Mouse (Mus musculus): ENCODE data around the gene Shroom3.
"Not testable (repeated sequence)": the region's sequence is repeated elsewhere in the genome, so short reads cannot be mapped to it uniquely, and the experiment has no call there.

Gene Shroom3

DNA sequence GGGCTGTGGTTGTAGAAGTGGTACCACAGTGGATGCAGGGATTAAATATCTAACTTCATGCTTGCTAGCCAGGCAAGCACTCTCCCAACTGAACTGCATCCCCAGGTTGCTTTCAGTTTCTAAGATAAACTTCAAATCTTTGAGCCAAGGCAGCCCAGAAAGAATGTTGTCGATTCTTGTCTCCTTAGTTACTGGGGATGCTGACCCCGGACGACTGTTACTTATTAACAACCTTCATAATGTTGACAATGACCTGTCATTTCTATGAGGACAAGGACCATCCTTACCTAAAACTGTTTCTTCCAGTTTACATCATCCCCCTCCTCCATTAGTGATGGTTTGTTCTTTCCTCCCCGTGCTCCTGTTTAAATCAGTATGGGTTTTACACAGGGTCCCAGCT, 210.0 kb downstream of the Shroom3 start:
- DNase-seq (ENCODE audit: low read depth, low spot score): no peak

DNA sequence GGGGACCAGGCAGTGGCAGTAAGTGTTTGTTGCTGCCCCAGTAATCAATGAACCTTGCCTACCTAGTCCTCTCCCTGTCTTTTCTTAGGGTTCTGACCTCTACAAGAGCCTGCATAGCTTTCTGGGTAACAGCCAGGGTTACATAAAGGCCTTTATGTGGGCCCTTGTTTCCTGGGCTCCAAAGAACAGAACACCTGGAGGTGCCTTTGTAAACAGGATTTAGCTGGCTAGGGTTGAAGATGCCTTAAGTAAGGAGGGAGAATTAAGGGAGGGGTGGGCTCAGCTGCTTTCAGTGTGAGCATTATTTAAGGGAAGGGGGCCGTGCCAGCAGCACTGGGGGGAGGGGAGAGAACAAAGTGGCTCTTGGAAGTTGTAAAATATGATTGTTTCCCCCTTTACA, 210.5 kb downstream of the Shroom3 start:
- DNase-seq (ENCODE audit: low read depth, low spot score): no peak

DNA sequence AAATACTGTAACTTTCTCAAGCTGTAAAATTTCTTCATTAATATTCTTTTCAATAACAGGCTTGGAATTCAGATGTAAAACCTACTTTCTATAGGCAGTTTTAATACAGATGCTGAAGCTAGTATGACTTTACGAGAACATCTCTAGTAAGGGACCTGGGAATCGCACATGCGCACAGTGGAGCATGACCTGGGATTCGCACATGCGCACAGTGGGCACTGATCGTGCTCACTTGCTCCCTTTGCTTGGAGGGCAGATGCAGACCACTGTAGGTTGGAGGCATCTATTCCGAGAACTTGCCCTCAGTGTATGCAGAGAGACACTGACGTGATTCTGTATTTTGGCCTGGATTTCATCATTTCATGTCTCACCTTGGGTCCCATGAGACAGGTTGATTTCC, 212.6 kb downstream of the Shroom3 start:
- DNase-seq (ENCODE audit: low read depth, low spot score): no peak

DNA sequence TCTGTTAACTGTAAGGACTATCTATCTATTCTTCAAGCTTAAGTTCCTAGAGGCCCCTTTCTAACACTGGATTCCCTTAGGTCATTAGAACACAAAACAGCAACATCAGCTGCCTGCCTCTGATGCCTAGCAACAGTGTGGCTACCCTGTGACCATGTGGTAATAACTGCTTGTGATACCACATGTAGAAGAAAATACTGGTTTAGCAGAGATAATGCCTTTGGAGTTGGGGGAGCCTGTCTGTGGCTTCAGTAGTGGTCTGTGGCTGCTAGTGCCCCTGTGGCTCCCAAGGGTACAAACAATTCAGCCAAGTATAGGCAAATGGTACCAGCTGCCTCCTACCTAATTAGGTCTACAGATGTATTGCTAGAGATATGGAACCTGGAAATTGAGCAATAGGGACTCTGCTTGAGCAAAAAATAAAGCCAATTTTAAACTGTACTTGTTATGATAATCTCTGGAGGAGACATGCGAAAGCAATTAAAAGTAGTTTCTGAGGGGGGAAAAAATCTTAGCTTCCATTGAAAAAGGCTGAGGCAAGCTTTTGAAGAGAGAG, 213.6 kb downstream of the Shroom3 start:
- no peak for DNase-seq (ENCODE audit: low read depth, low spot score)

DNA sequence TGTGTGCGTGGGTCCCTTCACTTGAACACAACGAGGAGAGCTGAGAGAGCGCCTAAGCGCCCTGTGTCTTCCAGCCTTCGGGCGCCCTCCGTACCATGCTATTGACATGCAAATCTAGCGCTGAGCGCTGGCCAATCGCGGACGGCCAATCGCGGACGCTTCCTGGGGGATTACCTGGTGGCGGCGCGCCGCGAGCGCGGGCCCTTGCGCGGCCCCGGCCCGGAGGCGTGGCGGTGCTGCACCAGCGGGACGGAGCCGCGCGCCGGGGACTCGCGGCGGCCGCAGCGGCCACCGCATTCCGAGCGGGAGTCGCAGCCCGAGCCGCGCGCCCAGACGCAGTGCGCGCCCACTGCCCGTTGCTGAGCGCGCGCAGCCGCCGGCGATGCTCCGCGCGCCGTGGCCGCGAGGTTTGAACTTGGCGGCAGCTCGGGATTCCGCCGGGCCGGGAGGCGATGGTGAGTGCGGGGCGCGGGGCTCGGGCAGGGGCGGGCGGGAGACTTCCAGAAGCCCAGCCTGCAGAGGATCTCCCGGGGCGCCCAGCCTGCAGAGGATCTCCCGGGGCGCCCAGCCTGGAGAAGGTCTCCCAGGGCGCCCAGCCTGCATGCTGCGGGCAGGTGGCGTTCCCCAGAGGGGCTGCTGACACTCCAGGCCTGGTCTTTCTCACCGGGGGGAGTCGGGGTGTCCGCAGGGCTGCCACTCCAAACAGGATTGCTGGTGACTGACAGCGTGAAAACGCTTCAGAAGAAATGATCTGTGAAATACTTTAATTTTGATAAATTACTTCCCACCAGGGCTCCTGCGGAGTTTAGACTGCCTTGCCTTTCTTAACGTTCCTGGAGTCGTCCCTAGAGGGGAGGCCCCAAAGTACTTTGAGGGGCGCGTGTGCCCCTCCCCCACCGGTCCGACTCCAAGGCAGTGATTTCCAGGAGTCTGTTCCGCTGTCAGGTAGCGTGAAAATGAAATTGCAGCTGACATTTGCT, 214.8 kb downstream of the Shroom3 start:
- peak; percentile 80 for DNase-seq (ENCODE audit: low read depth, low spot score)

DNA sequence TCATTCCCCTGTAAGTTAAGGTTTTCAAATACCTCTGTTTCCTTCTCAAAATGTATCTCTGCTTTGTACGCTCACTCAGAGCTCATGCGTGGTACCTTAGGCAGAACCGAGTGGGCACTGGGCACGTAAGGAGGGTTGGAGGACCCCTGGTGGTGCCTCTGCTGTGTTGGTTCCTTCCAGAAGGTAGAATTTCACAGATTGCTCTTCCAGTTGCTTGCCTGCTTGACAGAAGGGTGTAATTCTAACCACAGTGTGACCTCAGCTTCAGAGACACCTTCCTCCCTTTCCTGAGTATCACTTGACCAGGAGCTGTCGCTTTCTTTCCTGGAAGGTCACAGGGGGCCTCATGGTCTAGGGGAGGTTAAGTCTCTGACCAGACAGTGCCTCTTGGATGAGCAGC, 217.2 kb downstream of the Shroom3 start:
- no peak for DNase-seq (ENCODE audit: low read depth, low spot score)

DNA sequence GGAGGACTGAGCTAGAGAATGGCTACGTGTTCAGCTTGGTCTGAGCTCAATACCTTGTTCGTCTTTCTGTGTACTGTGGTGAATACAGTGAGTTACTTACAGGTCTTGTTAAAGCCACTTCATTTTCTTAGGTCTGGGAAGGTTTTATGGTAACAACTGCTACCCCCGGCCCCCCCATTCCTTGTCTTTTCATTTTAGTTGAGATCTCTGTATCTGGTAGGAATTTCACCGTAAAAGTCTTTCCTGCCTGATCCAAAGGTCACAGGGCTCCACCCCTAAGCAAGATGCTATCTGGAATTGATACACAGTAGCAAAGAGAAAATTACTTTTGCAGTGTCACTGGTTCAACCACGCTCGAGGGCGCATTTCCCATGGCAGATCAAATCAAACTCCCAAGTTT, 218.6 kb downstream of the Shroom3 start:
- DNase-seq (ENCODE audit: low read depth, low spot score): no peak

DNA sequence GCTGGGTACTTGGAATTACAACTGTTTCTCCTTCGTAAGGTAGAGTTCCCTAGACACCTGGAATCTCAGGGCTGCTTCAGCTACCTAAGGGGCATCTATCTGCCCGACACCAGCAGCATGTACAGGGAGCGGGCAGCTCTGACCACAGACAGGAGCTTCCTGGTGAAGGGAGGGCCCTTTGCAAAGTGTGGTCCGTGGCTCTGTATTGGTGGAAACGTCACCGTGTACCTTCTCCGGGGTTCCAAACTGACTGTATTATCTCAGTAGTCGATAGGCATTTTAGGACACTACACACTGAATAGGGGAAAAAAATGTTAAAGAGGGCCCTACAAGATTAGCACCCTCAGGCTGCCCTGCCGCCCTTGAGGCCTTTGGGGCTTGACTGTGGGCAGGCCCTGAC, 221.9 kb downstream of the Shroom3 start:
- DNase-seq (ENCODE audit: low read depth, low spot score): no peak

DNA sequence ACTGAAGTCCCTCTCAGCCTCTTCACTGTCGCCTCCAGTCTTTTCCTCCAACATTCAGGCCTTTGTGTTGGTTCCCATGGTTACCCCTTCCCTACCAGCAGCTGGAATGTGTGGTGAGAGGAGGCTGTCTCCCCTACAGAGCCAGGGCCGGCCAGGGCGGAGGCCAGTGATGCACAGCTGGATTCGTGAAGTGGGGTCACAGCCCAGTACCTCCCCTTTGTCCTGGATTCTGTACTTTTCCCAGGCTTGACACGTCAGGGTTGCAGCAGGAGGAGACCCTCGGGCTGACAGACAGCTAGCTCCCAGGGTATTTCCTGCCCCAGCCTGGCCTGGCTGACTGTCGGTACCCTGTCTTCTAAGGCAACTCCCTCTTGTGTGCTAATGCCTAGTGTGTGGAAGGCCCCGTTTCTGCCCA, 222.4 kb downstream of the Shroom3 start:
- DNase-seq (ENCODE audit: low read depth, low spot score): no peak

DNA sequence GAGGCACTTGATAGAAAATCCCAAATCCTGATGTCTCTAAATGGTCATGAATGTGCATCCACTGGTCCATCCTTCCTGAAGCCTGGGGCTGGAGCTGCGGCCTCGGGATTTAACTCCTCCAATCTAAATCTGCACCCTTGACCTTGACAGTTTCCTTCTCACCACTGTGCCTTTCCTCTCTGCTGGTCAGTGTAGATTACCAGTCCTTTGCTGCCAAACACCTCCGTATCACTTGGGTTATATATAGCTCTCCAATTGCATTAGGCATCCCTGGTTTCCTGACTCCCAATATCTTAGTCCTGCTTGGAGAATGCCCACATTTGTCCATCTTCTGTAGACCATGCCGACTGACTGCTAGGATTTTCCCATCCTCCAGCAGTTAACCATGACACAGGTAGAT, 225.0 kb downstream of the Shroom3 start:
- no peak for DNase-seq (ENCODE audit: low read depth, low spot score)

DNA sequence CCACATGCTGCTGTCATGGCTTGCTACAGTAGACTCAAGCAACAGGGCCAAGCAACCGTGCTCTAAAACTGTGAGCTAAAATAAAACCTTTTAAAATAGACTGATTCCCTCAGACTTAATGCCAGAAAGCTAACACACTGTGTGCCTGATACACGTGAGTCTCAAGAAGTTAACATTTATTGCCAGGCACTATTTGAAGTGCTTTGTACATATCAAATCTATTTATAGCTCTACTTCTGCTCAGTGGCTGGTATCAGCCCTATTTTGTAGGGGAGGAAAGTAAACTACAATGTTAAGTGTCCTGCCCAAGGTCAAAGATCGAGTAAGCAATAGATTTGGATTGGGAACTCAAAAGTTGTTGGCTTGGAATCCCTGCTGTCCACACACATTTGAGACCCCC, 227.6 kb downstream of the Shroom3 start:
- no peak for DNase-seq (ENCODE audit: low read depth, low spot score)

DNA sequence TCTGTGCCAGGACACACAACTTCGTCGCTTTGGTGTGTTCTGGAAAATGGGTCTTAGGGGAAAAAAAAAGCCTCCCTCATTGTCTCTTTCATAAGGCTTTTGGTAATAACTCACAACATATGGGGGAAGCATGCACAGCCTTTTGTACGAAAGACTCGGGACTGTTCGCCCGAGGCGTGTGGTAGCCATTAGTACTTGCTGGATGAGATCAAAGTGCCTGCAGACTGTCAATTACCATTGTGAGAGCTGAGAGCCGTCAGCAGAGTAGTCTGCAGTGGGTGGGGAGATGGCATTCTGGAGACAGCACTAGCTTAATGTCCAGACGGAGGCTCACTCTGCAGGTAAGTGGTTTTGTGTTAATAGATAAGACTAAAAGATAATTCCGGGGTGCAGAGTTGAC, 232.2 kb downstream of the Shroom3 start:
- DNase-seq (ENCODE audit: low read depth, low spot score): no peak

DNA sequence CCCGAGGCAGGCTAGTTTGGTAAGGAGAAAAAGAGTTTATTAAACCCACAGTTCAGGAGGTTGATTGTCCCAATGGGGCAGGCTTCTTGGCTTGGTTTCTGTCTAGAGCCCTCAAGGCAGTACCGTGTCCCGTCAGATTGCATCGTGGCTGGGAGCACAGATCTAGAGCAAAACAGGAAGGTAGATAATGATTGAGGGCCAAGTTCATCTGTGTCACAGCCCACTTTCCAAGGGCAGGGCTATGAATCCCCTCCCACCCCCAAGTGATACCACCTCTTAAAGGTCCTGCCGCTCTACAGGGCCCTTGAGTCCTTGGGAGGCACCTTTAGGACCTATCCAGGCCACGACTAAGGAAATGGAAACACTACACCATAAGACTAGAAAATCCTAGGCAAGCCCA, 234.5 kb downstream of the Shroom3 start:
- DNase-seq (ENCODE audit: low read depth, low spot score): no peak

DNA sequence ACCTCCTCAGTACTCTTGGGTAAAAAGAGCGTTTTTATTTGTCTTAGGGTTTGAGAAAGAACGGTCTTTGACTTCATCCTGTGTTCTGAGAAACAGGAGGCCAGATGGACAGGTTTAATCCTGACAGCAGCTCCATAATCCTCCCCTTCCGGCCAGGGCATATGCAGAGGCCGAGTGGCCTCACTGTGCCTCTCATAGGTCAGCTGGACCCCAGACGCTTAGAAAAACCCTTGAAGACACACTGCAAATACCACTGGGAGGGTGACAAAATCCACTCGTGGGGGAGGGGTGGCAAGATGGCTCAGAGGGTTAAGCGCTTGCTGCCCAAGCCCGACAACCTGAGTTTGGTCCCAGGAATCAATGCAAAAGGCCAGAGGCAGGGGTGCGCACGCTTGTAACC, 234.9 kb downstream of the Shroom3 start:
- no peak for DNase-seq (ENCODE audit: low read depth, low spot score)

DNA sequence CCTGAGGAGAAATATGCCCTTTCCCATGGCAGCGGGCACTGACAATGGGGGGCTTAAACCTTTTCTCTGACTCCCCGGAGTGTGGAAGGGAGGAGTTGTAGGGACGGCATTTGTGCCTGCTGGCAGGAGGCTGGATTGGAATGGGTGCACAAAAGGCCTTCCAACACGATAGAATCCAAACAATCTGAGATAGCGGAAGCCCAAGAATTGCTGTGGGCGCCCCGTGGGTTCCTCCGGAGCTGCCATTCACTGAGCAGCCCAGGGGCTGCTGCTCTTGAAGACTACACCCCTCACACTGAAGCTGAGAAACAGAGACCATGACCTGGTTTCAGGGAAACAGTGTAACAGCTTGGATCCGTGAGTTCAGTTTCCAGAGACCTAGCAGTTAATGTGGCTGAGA, 235.6 kb downstream of the Shroom3 start:
- DNase-seq (ENCODE audit: low read depth, low spot score): no peak

DNA sequence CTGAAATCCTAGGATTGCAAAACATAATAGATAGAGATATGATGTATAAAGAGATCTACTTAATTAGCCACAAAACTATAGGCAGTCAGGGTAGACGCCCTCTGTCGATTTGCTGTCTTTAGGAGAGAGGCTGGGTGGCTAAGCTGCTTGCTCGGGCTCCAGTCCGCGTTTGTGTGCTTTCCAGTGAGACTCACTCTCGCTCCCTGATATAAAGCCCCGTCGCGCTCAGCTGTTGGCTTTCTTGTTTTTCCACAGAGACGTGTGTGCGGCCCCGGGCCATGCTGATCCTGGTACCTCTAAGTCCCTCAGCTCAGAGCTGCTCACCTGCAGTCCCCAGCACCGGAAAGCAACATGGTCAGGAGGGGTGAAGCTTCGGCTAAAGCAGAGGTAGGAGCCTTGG, 236.2 kb downstream of the Shroom3 start:
- no peak for DNase-seq (ENCODE audit: low read depth, low spot score)

DNA sequence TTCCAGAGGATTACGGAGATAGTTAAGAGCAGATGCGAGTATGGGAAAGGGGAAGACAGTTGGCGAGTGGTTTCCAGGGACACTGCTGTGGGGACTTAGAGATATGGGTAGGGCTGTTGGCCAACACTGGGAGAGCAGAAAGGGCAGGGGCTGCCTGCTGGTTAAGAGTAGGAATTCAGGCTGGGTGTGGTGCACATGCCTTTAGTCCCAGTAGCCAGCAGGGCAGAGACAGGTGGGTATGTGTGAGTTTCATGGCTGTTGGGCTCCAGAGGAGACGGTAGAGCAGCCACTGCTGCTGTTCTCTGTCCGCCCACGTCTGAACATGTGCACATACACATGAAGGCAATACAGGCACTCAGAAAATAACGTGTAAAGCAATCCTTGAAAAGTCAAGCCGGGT, 237.7 kb downstream of the Shroom3 start:
- no peak for DNase-seq (ENCODE audit: low read depth, low spot score)

DNA sequence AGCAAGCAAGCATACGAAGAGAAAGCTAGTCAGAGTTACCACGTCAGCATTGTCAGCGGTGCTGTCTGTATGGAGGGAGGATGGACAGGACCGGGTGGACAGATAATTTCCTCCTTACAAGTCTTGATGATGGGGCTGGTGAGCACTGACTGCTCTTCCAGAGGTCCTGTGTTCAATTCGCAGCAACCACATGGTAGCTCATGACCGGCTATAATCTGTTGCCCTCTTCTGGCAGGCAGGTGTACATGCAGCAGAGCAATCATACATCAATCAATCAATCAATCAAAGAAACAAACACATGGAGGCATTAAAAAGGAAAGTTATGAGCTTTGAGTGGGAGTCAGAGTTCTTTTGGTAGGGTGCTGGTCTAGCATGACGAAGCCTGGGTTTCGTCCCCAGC, 238.5 kb downstream of the Shroom3 start:
- DNase-seq (ENCODE audit: low read depth, low spot score): no peak

DNA sequence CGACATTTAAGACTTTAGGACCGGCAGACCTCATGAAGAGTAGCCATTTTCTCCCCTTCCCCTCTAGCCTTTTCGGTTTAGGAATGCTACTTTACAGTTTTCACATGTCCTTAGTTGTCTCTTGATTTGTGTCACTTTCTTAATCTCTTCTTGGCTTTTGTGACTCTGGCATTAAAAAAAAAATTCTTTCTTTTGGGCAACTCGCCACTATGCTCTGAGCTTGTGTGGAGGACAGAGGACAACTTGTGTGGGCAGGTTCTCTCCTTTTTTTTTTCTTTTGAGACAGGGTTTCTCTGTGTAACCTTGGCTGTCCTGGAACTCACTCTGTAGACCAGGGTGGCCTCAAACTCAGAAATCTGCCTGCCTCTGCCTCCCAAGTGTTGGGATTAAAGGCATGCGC, 239.7 kb downstream of the Shroom3 start:
- not testable (repeated sequence) for DNase-seq (ENCODE audit: low read depth, low spot score)

DNA sequence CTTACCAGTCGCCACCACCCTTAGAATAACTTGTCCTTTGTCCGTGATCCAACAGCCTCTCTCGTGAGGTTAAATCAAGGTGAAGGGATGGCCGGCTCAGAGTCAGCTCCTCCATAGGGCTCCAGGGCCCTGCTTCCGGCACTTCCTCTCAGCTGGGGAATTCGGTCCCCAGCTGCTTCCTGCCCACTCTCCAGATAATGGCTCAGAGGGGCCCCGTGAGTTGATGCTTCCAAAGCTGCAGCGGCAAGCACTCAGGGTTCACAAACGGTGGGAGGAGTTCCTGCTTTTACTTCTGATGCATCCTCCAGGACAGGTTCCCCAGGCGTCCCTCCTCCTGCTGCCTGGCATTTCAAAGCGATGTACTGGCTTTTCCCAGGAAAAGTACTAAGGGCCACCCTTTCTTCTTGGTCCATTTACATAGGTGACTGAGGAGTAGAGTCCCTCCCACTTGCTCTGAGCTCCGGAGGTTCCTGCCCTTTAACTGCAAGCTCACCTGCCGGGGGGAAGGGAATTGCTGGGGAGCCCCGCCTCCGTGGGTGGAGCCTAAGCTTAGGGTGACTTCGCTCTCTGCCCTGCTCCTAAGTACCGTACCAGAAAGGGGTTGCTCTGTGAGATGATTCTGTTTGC, 241.7 kb downstream of the Shroom3 start:
- DNase-seq (ENCODE audit: low read depth, low spot score): peak; percentile 90

DNA sequence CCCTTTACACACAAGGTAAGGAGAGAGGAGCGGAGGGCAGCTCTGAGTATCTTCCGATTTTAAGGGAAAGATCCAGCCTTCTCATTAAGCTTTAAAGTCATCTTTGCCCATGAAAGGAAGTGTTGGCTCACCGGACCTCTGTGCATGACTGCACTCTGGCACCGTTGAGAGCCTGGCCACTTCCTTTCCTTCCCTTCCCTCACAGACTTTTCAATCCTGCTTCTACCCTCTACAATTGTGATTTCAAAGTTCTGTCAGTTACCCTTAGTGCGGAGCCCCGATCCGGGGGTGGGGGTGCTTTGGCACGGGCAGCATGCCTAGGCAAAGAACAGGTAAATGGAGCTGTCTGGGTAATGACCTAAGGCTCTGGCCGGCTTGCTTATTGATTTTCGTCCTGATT, 244.4 kb downstream of the Shroom3 start:
- no peak for DNase-seq (ENCODE audit: low read depth, low spot score)

DNA sequence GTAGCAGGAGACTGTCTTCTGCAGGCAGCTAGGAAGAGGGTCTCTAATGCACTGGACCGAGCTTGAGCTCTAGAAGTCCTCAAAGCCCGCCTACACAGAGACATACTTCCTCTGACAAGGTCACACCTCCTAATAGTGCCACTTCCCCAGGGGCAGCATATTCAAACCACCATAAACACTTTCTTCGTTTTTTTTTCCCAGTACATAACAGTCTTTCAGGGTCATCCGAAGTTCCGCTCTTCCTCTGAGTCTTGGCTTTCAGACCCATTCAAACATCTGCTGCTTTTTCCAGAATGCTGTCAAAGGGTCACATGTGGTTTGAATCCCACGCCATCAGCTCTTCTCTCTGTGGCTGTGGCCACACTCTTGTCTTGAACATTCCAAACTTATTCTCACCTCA, 247.3 kb downstream of the Shroom3 start:
- no peak for DNase-seq (ENCODE audit: low read depth, low spot score)

DNA sequence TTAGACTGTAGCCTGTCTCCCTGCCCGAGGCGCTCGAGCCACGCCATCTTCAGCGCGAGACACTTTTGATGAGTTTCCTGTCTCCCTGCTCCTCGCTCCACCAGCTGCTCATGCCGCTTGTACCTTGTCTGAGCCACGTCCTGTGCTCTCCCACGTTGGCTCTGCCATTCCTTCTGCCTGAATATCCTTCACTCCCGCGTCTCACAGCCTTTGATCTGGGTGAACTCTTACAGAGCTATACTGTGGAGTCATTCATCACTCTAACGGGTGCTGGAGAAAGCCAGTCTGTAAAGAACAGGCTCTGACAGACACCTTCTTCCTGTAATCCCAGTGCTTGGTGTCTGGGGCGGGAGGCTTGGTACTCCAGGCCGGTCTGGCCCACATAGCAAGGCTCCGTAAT, 248.1 kb downstream of the Shroom3 start:
- no peak for DNase-seq (ENCODE audit: low read depth, low spot score)
